Mouse (Mus musculus) cerebellum, adult (tissue): ENCODE measurements around the gene Sgms1.

Experiments
- ATAC-seq: cut with Nextera tagmentation; 2 replicates; pipeline ENCODE4 v1.9.2; 2017; ENCODE audit warnings: mild to moderate bottlenecking, moderate library complexity, mixed read lengths; ENCODE audit not compliant: insufficient number of reproducible peaks, low FRiP score, low TSS enrichment

Sgms1 gene

GRCm38 (mm10) chr19:32386556-32387402 lies 2.7 kb downstream of the Sgms1 start:
- no peak for ATAC-seq

DNA sequence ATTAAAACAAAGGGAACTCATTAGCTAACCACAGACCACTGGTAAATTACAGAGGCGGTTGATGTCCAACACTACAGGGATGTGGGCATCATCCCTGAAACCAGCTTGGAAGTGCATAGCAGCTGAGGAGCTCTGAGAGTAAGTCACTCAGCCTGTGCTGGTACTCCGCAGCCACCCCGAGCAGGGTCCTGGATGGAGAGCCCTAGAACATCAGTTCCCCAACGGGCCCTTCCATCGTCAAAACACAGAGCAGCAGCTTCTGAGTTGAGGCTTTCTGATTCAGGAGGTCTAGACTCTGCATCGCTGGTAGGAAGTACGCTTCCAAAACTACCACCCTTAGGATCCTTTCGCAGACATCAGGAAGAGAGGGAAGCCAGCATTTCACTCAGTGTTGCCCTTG lies 5.8 kb downstream of the Sgms1 start:
- ATAC-seq = no peak

DNA sequence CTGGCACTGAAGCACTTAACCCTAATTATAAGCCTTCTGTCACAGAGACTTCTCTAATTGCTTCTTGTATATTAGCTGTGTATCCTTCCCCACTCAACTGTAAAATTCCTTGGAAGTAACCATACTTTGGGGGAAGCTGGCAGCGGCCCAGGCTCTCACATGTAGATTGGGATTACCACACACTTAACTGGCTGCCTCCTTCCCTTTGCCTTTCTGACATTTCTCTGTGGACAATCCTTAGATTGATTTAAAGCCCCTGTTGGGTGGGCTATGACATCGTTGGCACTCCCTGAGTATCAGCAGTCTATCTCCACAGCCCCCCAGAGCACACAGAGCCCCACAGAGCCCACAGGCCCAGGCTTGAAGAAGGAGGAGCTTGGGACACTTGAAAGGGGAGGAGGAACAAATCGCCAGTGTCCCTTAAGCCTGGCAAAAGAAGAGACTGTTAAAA lies 8.0 kb downstream of the Sgms1 start:
- no peak for ATAC-seq

DNA sequence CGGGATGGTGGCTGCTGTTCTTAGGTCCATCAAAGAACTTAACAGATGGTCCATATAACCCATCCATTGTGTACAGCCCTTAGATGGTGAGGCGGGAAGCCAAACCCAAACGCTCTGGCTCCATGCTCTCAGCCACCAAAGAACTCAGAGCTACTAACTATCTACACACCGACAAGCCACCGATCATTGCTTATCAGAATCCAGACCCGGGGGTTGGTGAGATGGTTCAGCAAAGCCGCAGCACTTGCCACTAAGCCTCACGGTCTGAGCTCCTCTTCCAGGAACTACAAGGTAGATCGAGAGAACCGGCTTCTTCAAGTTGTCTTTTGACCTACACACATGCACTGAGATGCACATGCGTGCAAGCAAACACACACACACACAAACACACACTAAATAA lies 8.8 kb downstream of the Sgms1 start:
- ATAC-seq = no peak

DNA sequence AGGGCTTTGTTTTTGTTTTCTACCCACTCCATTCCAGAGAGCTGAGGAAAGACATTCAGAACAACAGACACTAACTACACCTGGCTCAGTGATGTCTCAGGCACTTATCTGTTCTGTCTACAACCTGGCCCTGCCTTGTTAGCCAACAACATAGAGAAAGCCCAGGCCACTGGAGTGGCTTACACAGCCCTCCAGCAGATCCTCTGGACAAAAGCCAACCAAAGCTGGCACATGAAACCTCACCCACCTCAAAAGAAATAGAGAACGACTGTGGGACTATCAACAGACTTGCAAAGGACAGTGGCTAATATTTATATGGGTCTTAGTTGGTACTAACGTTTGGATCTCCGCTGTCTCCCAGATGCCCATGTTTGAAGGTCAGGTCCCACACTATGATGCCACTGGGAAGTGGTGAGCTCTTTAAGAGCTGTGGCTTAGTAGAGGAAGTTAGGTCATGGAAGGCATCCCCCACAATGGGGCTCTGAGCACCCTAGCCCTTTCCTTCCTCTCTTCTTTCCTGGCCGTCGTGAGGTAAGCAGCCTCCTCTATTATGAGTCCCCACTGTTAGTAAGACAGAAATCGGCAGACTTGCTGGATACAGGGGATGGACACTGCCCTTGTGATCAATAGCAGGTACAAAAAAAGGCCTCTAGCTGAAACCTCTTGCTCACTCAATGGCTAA lies 10.1 kb downstream of the Sgms1 start:
- ATAC-seq = no peak

DNA sequence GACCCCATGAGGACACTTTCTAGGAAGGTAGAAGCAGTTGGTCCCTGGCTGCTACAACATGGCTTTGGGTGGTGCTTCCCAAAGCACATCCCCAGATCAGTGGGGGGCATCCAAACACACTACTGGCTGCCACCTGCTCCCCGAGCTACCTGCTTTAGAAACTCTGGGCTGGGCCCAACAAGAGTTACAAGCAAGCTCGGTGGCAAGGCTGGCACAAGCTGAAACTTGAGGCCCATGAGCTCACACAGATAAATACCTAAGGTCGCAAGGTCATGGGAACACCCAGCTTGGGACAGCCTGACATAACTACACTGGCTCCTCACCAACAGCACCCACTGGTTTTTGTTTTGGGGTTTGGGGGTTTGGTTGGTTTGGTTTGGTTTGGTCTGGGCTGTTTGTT lies 10.9 kb downstream of the Sgms1 start:
- no peak for ATAC-seq

GRCm38 (mm10) chr19:32377701-32378325 lies 11.7 kb downstream of the Sgms1 start:
- ATAC-seq = no peak

- ATAC-seq = peak; percentile 53; the same call in 1 of the 2 replicates
Observed at GRCm38 (mm10) chr19:32376886-32377535, 12.5 kb downstream of the Sgms1 start.

GRCm38 (mm10) chr19:32376054-32376453 lies 13.5 kb downstream of the Sgms1 start:
- no peak for ATAC-seq

DNA sequence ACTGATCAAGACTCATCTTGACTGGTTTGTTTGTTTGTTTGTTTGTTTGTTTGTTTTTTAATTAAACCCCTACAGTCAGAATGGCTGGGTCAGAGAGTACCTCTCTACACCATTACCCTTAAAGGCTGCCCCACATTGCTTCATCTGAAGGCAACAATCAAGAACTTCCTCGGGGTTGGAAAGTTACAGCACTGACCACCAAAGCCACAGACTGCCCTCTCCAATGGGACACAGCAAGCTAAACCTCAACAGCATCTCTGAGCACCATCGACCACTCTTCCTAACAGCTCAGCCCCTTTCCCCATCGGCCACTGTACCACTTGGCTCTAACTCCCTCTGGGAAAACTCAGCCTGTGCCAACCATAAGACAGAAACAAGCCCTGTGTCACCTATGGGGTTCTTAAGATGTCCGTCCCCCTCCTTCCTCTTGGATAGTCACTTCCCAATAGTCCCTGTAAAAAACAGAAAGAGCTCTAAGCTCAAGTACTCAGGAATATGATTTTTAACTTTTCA lies 14.0 kb downstream of the Sgms1 start:
- ATAC-seq = no peak

DNA sequence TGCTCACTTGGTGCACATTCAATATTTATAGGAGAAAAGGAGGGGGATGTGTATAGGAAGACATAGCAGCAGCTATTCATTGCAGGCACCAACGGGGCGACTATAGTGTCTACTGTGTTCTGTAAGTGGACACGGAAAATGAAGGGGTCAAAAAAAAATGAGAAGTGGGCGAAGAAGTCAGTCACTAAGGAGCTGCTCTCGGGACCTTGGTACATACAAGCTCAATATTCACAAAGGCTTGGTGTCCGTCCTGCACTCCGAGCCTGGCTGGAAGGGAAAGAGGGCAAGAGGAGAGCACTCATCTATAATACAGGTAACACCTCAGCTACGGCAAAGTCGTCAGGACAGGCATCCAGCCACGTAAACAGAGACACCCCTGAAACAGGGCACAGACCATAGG lies 14.8 kb downstream of the Sgms1 start:
- ATAC-seq = no peak

DNA sequence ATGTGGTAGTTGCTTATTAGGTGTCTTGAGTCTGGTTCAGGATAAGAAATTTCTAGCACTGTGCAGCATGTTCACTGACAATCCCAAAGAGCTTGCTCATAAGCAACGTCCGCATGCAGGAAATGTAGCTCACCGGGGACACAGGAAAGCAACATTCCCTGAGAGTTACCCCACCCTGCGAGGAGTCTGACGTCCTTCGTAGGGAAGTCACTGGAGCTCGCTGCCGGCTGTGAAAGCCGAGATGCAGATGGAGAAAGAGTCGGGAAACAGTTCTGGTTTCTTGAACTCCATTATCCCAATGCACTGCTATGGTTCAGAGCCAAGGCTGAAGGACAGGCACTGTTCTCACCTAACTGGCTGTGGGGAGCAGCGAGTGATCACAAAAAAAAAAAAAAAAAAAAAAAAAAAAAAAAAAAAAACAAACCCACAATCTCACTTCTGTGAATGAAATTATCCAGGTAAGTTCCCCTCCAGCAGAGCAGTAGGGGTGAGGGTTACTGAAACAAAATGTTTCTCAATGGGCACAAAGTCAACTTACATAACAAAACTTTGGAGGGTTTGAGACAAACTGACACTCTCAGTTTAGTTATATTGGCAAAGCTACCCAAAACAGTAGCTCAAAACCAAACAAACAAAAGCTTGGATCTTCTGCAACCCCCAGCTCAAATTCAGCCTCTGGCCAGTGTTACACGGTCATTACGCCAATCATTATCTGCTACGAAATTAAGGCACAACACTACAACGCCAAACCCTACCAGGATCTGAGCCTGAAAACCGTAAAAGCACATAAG lies 15.5 kb downstream of the Sgms1 start:
- ATAC-seq = no peak

GRCm38 (mm10) chr19:32372373-32372772 lies 17.1 kb downstream of the Sgms1 start:
- ATAC-seq = no peak

DNA sequence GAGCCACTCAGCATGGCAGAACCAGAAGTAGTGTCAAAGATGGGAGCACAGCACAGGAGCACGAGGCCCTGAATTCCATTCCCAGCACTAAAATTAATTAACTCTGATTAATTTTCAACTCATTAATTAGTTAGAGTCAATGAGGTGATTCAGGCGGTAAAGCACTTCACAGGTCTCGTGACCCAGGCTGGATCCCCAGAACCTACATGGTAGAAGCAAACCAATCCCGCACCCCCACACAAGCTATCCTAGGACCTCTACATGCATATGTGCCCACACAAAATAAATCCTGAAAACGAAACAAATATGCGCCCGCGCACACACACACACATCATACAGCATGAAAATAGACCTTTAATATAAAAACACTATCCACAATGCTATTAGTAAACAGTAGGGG lies 22.2 kb downstream of the Sgms1 start:
- ATAC-seq = no peak

- no peak for ATAC-seq
Observed at GRCm38 (mm10) chr19:32366406-32366805, 23.1 kb downstream of the Sgms1 start.

- no peak for ATAC-seq
Observed at GRCm38 (mm10) chr19:32365111-32365510, 24.4 kb downstream of the Sgms1 start.

DNA sequence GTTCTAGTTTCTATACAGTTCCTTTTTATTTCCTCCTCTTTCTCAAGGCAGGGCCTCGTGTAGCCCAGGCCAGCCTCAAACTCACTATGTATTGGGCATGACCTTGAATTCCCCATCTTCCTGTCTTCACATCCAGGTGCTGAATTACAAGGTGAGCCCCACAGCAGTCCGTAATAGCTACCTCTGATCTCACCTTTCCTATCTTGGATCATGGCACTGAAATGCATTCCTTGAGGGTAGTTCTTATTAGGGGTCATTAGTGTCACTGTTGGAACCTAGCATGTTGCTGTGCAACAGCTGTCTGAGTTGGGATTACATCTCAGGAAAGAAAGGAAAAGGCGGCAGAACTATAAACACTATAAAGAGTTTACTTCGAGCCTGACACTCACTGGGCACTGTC lies 25.9 kb downstream of the Sgms1 start:
- ATAC-seq = no peak

- ATAC-seq = no peak
Observed at GRCm38 (mm10) chr19:32362520-32362919, 27.0 kb downstream of the Sgms1 start.

- ATAC-seq = no peak
Observed at GRCm38 (mm10) chr19:32360989-32361698, 28.4 kb downstream of the Sgms1 start.
